Mouse (Mus musculus) liver, postnatal 0 days (tissue): Measurements from ENCODE around the gene Tcl1b1. TPM values are rescaled to one million over a fixed set of nuclear protein-coding genes. Genes with fewer than 3 reads are reported as not detected.
"Not testable (repeated sequence)": the region's sequence is repeated elsewhere in the genome, so short reads cannot be mapped to it uniquely, and the experiment has no call there.

Experiments
- ATAC-seq: fragments of 200-750 bp; cut with Nextera tagmentation; 2 replicates; pipeline ENCODE4 v1.8.0; 2017; ENCODE audit warnings: mild to moderate bottlenecking, moderate library complexity
- DNase-seq: peaks from one replicate; pipeline ENCODE4 v3.0.0-alpha.2; 2016
- H3K27ac ChIP-seq: fragments of 300-500 bp; sonication (generic); 2 replicates; pipeline ENCODE4 v1.5.1; 2014; ENCODE audit warnings: antibody characterized with exemption, moderate library complexity, mild to moderate bottlenecking, low read depth
- H3K27me3 ChIP-seq: fragments of 300-500 bp; sonication (generic); 2 replicates; pipeline ENCODE4 v1.6.1; 2014; ENCODE audit warnings: low read length, control low read depth, mixed read lengths; ENCODE audit not compliant: insufficient read depth
- H3K36me3 ChIP-seq: fragments of 300-500 bp; sonication (generic); replicated peaks from 2 replicates; pipeline ENCODE4 v1.6.1; 2014; ENCODE audit warnings: mild to moderate bottlenecking, control low read depth, low read length, moderate library complexity, mixed read lengths; ENCODE audit not compliant: insufficient read depth
- H3K4me1 ChIP-seq: fragments of 300-500 bp; sonication (generic); 2 replicates; pipeline ENCODE4 v1.6.1; 2014; ENCODE audit warnings: antibody characterized with exemption, mild to moderate bottlenecking, control low read depth; ENCODE audit not compliant: insufficient read depth
- H3K4me2 ChIP-seq: fragments of 300-500 bp; sonication (generic); 2 replicates; pipeline ENCODE4 v1.6.1; 2014; ENCODE audit warnings: low read depth, mild to moderate bottlenecking, low read length, moderate library complexity, mixed read lengths
- H3K4me3 ChIP-seq: fragments of 300-500 bp; sonication (generic); 2 replicates; pipeline ENCODE4 v1.5.1; 2014; ENCODE audit warnings: low read depth, low read length
- H3K9ac ChIP-seq: fragments of 300-500 bp; sonication (generic); replicated peaks from 2 replicates; pipeline ENCODE4 v1.6.1; 2014; ENCODE audit warnings: mild to moderate bottlenecking, moderate library complexity
- H3K9me3 ChIP-seq: fragments of 300-500 bp; sonication (generic); 2 replicates; pipeline ENCODE4 v1.6.1; 2016; ENCODE audit warnings: mild to moderate bottlenecking, control low read depth, low read length, mixed read lengths
- CTCF ChIP-seq: sonication (generic); IDR thresholded peaks from 2 replicates; pipeline ENCODE4 v1.5.1; 2016; ENCODE audit warnings: antibody characterized with exemption, low read depth
- EP300 ChIP-seq: IDR thresholded peaks from 2 replicates; pipeline ENCODE4 v1.6.1; 2016; ENCODE audit warnings: antibody characterized with exemption, low read depth, mild to moderate bottlenecking
- WGBS: fragments of 180-500 bp; shearing (Covaris S2); extraction: QIAGEN DNeasy Blood & Tissue Kit; methylation state at CpG from one replicate; pipeline ENCODE4 v1.1.7; 2014; ENCODE audit not compliant: insufficient replicate concordance; 5-methylcytosine and 5-hydroxymethylcytosine counted together
- polyA plus RNA-seq: library from polyadenylated mRNA; unstranded; fragments of >200 nt; fragmentation: Nextera tagmentation; extraction: Ambion mirVana; gene quantifications from 2 replicates; pipeline ENCODE4 v1.2.1, GENCODE M21; 2015

Gene Tcl1b1
- polyA plus RNA-seq, 1 experiment from 2014 or later: not detected

DNA sequence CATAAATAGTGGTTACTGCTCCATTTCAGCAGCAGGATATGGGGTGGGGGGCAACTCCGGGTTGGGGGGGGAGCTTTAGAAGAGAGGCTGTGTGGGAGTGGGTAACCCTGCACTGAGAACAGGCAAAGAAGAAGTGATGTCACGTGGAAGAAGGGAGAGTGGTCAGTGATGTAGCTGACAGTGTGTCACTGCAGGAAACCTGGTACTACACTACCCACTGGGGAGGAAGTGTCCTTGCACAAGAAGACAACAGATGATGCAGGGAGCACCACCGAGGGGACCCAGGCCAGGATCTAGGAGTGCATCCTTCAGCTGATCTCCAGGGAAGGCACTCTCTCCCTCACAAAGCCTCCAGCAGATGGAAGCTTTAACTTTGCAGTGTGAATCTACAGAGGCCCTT is 7.2 kb downstream of the Tcl1b1 start:
- no peak for TF ChIP-seq EP300
- no peak overlapping the region for H3K9ac ChIP-seq
- H3K4me2 ChIP-seq: no peak overlapping the region
- no peak overlapping the region for H3K4me3 ChIP-seq
- no peaks in the 10 kb centered on the region for H3K9me3 ChIP-seq
- ATAC-seq (no peak), DNase-seq (no peak)
- no peaks in the 10 kb centered on the region for H3K36me3 ChIP-seq
- no peaks in the 10 kb centered on the region for H3K27me3 ChIP-seq
- no peak overlapping the region for H3K27ac ChIP-seq
- H3K4me1 ChIP-seq: no peaks in the 10 kb centered on the region
- 36% methylated on average over 3 of the region's 3 CpGs for WGBS

DNA sequence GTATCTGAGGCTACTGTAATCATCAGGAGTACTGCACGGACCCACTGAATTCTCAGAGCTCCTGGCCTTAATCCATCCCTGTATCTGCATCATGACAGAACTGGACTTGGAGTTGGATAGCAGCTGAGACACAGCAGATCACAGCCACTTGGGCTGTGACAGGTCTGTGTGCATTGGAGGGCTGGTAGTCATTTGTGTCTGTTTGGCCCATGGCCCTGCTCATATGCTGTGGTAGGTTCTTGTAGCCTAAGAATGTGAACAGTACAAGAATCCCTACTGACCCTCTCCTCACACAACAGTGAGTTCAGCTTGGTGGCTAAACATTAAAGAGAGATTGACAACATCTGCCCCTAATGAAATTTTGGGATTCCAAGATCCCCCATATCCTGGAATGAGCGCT is 13.9 kb downstream of the Tcl1b1 start:
- no peak for ATAC-seq
- H3K4me3 ChIP-seq: no peak overlapping the region
- H3K27me3 ChIP-seq: no peaks in the 10 kb centered on the region
- H3K4me2 ChIP-seq: no peak overlapping the region
- no peak overlapping the region for H3K27ac ChIP-seq
- TF ChIP-seq EP300: no peak
- no peak for TF ChIP-seq CTCF
- no peaks in the 10 kb centered on the region for H3K4me1 ChIP-seq
- DNase-seq: no peak
- no peaks in the 10 kb centered on the region for H3K36me3 ChIP-seq
- no peak overlapping the region for H3K9ac ChIP-seq
- H3K9me3 ChIP-seq: no peaks in the 10 kb centered on the region
- WGBS: 77% methylated on average over 2 of the region's 2 CpGs

DNA sequence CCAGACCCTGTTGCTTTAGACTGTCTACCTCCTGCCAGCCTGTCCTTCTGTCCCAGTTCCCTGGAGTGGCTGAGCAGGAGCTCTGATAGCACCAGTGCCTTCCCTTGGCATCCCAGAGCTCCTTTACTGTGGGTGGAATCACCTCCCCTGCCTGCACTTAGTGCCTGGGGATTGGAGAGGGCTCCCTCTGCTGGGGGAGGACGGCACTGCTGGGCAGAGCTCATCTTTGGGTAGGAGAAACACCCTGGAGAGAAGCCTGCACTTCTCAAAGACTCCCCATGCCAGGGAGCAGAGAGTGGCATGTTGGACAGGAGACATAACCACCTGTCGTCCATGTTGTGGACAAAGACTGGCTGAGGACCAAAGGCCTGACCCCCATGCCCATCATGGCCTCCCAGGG is 14.8 kb downstream of the Tcl1b1 start:
- H3K9ac ChIP-seq, H3K4me3 ChIP-seq, H3K27ac ChIP-seq, H3K36me3 ChIP-seq, H3K9me3 ChIP-seq, ATAC-seq, H3K27me3 ChIP-seq, H3K4me2 ChIP-seq, H3K4me1 ChIP-seq: not testable (repeated sequence)
- TF ChIP-seq CTCF: peak; percentile 53
- WGBS: 14% methylated on average over 2 of the region's 2 CpGs
- peak; percentile 25 for DNase-seq

DNA sequence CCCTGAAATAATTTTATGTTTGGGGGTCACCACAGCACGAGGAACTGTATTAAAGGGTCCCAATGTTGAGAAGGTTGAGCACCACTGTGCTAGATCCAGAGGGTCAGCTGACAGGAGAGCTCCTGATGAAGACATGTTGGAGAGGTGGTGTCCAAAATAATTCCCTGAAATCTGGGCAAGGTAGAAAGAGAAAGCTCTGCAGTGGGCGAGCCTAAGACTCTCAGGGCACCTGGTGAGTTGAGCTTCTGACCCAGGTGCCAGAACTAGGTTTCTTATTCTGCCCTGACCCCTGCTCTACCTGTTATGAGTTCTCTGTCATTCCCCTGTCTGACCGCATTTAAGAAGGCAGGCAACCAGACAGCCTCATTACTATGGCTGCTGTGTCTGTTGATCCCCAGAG is 16.6 kb downstream of the Tcl1b1 start, which contains the start of gene Tcl1b5:
Gene Tcl1b5 (plus strand): TSS at position 301 of the 400 bp plus-strand sequence.
- not testable (repeated sequence) for DNase-seq
- WGBS: 48% methylated on average over 3 of the region's 3 CpGs

DNA sequence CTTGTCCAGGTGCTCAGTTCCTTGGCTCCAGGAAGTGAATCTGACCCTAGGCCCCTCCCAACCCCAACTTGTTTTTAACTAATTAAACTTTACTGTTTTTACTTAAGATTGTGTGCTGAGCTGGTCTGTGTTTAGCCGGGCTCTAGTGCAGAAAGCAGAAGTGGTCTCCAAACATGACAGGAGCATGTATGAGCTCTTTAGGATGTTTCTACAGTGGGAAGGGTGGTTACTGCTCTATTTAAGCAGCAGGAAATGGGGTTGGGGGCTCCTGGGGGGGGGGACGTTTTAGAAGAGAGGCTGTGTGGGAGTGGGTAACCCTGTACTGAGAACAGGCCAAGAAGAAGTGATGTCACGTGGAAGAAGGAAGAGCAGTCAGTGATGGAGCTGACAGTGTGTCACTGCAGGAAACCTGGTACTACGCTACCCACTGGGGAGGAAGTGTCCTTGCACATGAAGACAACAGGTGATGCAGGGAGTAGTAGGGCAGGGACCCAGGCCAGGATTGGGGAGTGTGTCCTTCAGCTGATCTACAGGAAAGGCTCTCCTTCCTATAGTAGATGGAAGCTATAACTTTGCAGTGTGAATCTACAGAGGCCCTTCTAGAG is 21.7 kb downstream of the Tcl1b1 start:
- 33% methylated on average over 4 of the region's 4 CpGs for WGBS
- not testable (repeated sequence) for H3K36me3 ChIP-seq, ATAC-seq

More for the DNA sequence above, 16.6 kb downstream of the Tcl1b1 start, which contains the start of gene Tcl1b5:
- H3K36me3 ChIP-seq, H3K4me3 ChIP-seq, H3K4me1 ChIP-seq, H3K27ac ChIP-seq, H3K9ac ChIP-seq, H3K4me2 ChIP-seq, ATAC-seq, H3K27me3 ChIP-seq, H3K9me3 ChIP-seq: not testable (repeated sequence)

DNA sequence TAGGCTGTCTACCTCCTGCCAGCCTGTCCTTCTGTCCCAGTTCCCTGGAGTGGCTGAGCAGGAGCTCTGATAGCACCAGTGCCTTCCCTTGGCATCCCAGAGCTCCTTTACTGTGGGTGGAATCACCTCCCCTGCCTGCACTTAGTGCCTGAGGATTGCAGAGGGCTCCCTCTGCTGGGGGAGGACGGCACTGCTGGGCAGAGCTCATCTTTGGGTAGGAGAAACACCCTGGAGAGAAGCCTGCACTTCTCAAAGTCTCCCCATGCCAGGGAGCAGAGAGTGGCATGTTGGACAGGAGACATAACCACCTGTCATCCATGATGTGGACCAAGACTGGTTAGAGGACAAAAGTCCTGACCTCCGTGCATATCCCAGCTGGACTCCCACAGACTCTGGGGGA is 29.5 kb downstream of the Tcl1b1 start:
- TF ChIP-seq CTCF: peak; percentile 54
- not testable (repeated sequence) for DNase-seq, H3K4me1 ChIP-seq, H3K9ac ChIP-seq, ATAC-seq, H3K9me3 ChIP-seq, H3K4me2 ChIP-seq, H3K27me3 ChIP-seq, H3K27ac ChIP-seq, H3K4me3 ChIP-seq, H3K36me3 ChIP-seq
- 33% methylated on average over 2 of the region's 2 CpGs for WGBS

More for the DNA sequence above, 21.7 kb downstream of the Tcl1b1 start:
- not testable (repeated sequence) for H3K9me3 ChIP-seq, H3K4me3 ChIP-seq, H3K4me1 ChIP-seq, H3K27me3 ChIP-seq, DNase-seq, H3K4me2 ChIP-seq, H3K9ac ChIP-seq, H3K27ac ChIP-seq

DNA sequence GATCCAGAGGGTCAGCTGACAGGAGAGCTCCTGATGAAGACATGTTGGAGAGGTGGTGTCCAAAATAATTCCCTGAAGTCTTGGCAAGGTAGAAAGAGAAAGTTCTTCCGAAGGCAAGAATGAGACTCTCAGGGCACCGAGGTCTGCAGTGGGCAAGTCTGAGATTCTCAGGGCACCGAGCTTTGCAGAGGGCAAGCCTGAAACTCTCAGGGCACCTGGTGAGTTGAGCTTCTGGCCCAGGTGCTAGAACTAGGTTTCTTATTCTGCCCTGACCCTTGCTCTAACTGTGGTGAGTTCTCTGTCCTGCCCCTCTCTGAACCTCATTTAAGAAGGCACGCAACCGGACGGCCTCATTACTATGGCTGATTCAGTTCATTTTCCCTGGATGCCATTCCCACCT is 31.3 kb downstream of the Tcl1b1 start, which contains the start of gene Tcl1b3:
Gene Tcl1b3 (plus strand): TSS at position 301 of the 400 bp plus-strand sequence.
- H3K4me2 ChIP-seq, H3K9ac ChIP-seq, DNase-seq, H3K9me3 ChIP-seq, H3K4me3 ChIP-seq, ATAC-seq, H3K27me3 ChIP-seq, H3K27ac ChIP-seq, H3K4me1 ChIP-seq, H3K36me3 ChIP-seq: not testable (repeated sequence)
- 83% methylated on average over 6 of the region's 6 CpGs for WGBS

DNA sequence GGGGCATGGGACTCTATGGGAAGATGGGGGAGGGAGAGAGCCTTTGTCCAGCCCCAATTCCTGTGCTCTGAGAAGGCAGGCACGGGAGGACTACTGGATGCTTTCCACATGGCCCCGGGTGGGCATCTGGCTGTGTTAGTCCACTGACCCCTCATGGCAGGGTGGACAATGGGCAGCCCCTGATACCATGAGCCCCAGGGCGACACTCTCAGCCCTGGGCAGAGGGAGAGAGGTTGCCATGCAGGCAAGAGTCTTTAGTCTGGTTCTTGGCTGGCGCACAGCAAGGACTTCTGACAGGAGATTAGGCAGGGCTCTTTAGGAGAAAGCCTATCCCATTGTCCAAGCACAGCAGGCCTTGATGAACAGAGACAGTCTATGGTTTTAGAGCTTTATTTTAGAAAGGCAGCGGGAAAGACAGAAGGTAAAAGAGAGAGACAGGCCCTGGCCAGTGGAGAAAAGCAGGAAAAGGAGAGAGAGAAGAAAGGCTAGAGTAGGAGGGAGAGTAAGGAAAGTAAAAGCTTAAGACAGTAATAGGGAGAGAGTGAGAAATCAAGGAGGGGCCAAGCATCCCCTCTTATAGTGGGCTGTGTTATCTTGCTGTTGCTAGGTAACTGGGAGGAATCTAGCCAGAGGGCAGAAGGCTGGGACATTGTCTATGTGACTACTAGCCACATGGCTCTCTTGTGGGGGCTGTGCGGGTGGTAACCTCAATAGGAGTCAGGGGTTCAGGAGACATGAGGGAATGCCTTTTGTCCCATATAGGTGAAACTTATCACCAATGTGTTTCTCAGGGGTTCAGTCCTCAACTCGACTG is 40.4 kb downstream of the Tcl1b1 start:
- 61% methylated on average over 7 of the region's 7 CpGs for WGBS
- not testable (repeated sequence) for H3K27me3 ChIP-seq, DNase-seq, H3K4me3 ChIP-seq, H3K9me3 ChIP-seq, H3K27ac ChIP-seq, H3K4me1 ChIP-seq, H3K9ac ChIP-seq, H3K4me2 ChIP-seq, H3K36me3 ChIP-seq, ATAC-seq

DNA sequence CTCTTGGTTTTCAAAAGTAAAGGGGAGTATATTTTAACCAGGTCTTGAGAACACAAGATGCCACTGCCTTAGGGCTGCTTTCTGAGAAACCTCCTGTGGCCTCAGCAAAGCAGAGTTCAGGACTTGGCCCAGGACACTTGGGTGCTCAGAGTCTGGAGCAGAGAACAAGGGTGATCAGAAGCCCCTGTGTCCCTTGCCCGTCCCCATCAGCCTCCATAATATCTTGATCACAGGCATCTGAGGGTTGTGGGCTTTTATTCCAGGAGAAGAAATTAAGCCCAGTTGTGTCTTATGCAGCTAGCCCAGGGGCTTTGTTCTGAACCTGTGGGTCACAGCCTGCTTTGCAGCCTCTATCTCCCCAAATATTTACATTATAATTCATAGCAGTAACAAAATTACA is 42.2 kb downstream of the Tcl1b1 start, which contains the start of gene Tcl1b4:
Gene Tcl1b4 (plus strand): TSS at position 301 of the 400 bp plus-strand sequence.
- H3K9me3 ChIP-seq, DNase-seq, H3K36me3 ChIP-seq, ATAC-seq, H3K4me1 ChIP-seq, H3K27ac ChIP-seq, H3K27me3 ChIP-seq, H3K4me2 ChIP-seq, H3K9ac ChIP-seq, H3K4me3 ChIP-seq: not testable (repeated sequence)
- 79% methylated on average over 1 of the region's 1 CpGs for WGBS
